Mouse (Mus musculus): Measurements from ENCODE around the gene Rb1. TPM values are rescaled to one million over a fixed set of nuclear protein-coding genes. Genes with fewer than 3 reads are reported as not detected.

Rb1 gene
- polyA plus RNA-seq, 1 experiment from 2014 or later, result 28.6 TPM

- no peak for ATAC-seq (ENCODE audit: insufficient number of reproducible peaks, insufficient read depth, low FRiP score, low read depth)
- peak overlapping the region; percentile 77 for H3K4me3 ChIP-seq (ENCODE audit: low read depth, low read length)
- H3K9me3 ChIP-seq (ENCODE audit: control insufficient read depth, low read depth, low read length), result no peaks in the 10 kb centered on the region
- H3K27ac ChIP-seq (ENCODE audit: low read length), result peak overlapping the region; percentile 99
- no peaks in the 10 kb centered on the region for H3K36me3 ChIP-seq (ENCODE audit: control insufficient read depth, insufficient read depth, low read length)
- peak overlapping the region; percentile 86 for H3K4me2 ChIP-seq (replicated peaks; ENCODE audit: low read depth, low read length)
- H3K27me3 ChIP-seq (ENCODE audit: control insufficient read depth, insufficient read depth, low read length), result no peaks in the 10 kb centered on the region
- 2% methylated on average over 11 of the region's 11 CpGs for WGBS
- peak overlapping the region; percentile 95 for H3K9ac ChIP-seq (replicated peaks; ENCODE audit: low read depth, low read length)
- peaks cover 7% of the 10 kb centered on the region; the same call in 1 of the 2 replicates for H3K4me1 ChIP-seq (ENCODE audit: control insufficient read depth, insufficient read depth, low read length)
Observed at GRCm38 (mm10) chr14:73142421-73142895, 183.2 kb downstream of the Rb1 start.

- Histone ChIP-seq H3K4me3 (ENCODE audit: low read depth, low read length) (0 out of 2 replicates have a peak overlapping the region, but pooled peaks have one; percentile 77), H3K27me3 (ENCODE audit: control insufficient read depth, insufficient read depth, low read length) (no peaks in the 10 kb centered on the region), H3K4me1 (ENCODE audit: control insufficient read depth, insufficient read depth, low read length) (peaks cover 7% of the 10 kb centered on the region; the same call in 1 of the 2 replicates), H3K4me2 (replicated peaks; ENCODE audit: low read depth, low read length) (peak overlapping the region; percentile 86), H3K27ac (ENCODE audit: low read length) (peak overlapping the region; percentile 48; the same call in 1 of the 2 replicates), H3K9ac (replicated peaks; ENCODE audit: low read depth, low read length) (no peak overlapping the region), H3K36me3 (ENCODE audit: control insufficient read depth, insufficient read depth, low read length) (no peaks in the 10 kb centered on the region), H3K9me3 (ENCODE audit: control insufficient read depth, low read depth, low read length) (no peaks in the 10 kb centered on the region)
- 66% methylated on average over 3 of the region's 3 CpGs for WGBS
- ATAC-seq (ENCODE audit: insufficient number of reproducible peaks, insufficient read depth, low FRiP score, low read depth), result no peak
Observed at GRCm38 (mm10) chr14:73141800-73142199, 183.8 kb downstream of the Rb1 start.

GRCm38 (mm10) chr14:73139866-73140265 lies 185.8 kb downstream of the Rb1 start:
- H3K4me3 ChIP-seq (ENCODE audit: low read depth, low read length), result no peak overlapping the region
- no peak overlapping the region for H3K9ac ChIP-seq (replicated peaks; ENCODE audit: low read depth, low read length)
- no peaks in the 10 kb centered on the region for H3K9me3 ChIP-seq (ENCODE audit: control insufficient read depth, low read depth, low read length)
- H3K4me2 ChIP-seq (replicated peaks; ENCODE audit: low read depth, low read length), result no peak overlapping the region
- no peak for ATAC-seq (ENCODE audit: insufficient number of reproducible peaks, insufficient read depth, low FRiP score, low read depth)
- H3K27me3 ChIP-seq (ENCODE audit: control insufficient read depth, insufficient read depth, low read length), result no peaks in the 10 kb centered on the region
- H3K4me1 ChIP-seq (ENCODE audit: control insufficient read depth, insufficient read depth, low read length), result peaks cover 7% of the 10 kb centered on the region; the same call in 1 of the 2 replicates
- 65% methylated on average over 5 of the region's 5 CpGs for WGBS
- no peaks in the 10 kb centered on the region for H3K36me3 ChIP-seq (ENCODE audit: control insufficient read depth, insufficient read depth, low read length)
- no peak overlapping the region for H3K27ac ChIP-seq (ENCODE audit: low read length)

GRCm38 (mm10) chr14:73138483-73138882 lies 187.1 kb downstream of the Rb1 start:
- Histone ChIP-seq H3K9me3 (ENCODE audit: control insufficient read depth, low read depth, low read length) (no peaks in the 10 kb centered on the region), H3K4me2 (replicated peaks; ENCODE audit: low read depth, low read length) (no peak overlapping the region)
- WGBS, result 87% methylated on average over 7 of the region's 7 CpGs

GRCm38 (mm10) chr14:73137234-73137633 lies 188.4 kb downstream of the Rb1 start:
- WGBS, result 70% methylated on average over 5 of the region's 5 CpGs
- ATAC-seq (ENCODE audit: insufficient number of reproducible peaks, insufficient read depth, low FRiP score, low read depth), result no peak

More at GRCm38 (mm10) chr14:73138483-73138882, 187.1 kb downstream of the Rb1 start:
- Histone ChIP-seq H3K27me3 (ENCODE audit: control insufficient read depth, insufficient read depth, low read length) (no peaks in the 10 kb centered on the region), H3K4me3 (ENCODE audit: low read depth, low read length) (no peak overlapping the region), H3K4me1 (ENCODE audit: control insufficient read depth, insufficient read depth, low read length) (no peaks in the 10 kb centered on the region), H3K36me3 (ENCODE audit: control insufficient read depth, insufficient read depth, low read length) (no peaks in the 10 kb centered on the region), H3K9ac (replicated peaks; ENCODE audit: low read depth, low read length) (no peak overlapping the region), H3K27ac (ENCODE audit: low read length) (no peak overlapping the region)
- ATAC-seq (ENCODE audit: insufficient number of reproducible peaks, insufficient read depth, low FRiP score, low read depth), result no peak

More at GRCm38 (mm10) chr14:73137234-73137633, 188.4 kb downstream of the Rb1 start:
- H3K4me1 ChIP-seq (ENCODE audit: control insufficient read depth, insufficient read depth, low read length), result no peaks in the 10 kb centered on the region
- no peak overlapping the region for H3K9ac ChIP-seq (replicated peaks; ENCODE audit: low read depth, low read length)
- H3K9me3 ChIP-seq (ENCODE audit: control insufficient read depth, low read depth, low read length), result no peaks in the 10 kb centered on the region
- no peaks in the 10 kb centered on the region for H3K36me3 ChIP-seq (ENCODE audit: control insufficient read depth, insufficient read depth, low read length)
- no peak overlapping the region for H3K4me2 ChIP-seq (replicated peaks; ENCODE audit: low read depth, low read length)
- H3K27me3 ChIP-seq (ENCODE audit: control insufficient read depth, insufficient read depth, low read length), result no peaks in the 10 kb centered on the region
- no peak overlapping the region for H3K27ac ChIP-seq (ENCODE audit: low read length)
- H3K4me3 ChIP-seq (ENCODE audit: low read depth, low read length), result no peak overlapping the region

MicroRNAs within 50 kb of the gene (microRNA counts, 519-probe panel; counts per million panel counts)
- microRNA mmu-miR-687, result not detected

Small RNAs within 50 kb of the gene (microRNA-seq; reads per million reads assigned to microRNA genes)
- gene Mir687, result not detected

Other genes starting within 250 kb of the Rb1 start
- gene Rcbtb2, start 202.8 kb downstream of the Rb1 start, polyA plus RNA-seq (2014; fragmentation: Nextera tagmentation; extraction: Ambion mirVana), result 95.7 and 106 TPM in 2 replicates
- 15.5 and 16.3 TPM in 2 replicates for gene Lpar6, start 87.9 kb downstream of the Rb1 start, polyA plus RNA-seq (2014; fragmentation: Nextera tagmentation; extraction: Ambion mirVana)
- gene Itm2b, start 59.5 kb upstream of the Rb1 start, polyA plus RNA-seq (2014; fragmentation: Nextera tagmentation; extraction: Ambion mirVana), result 864 and 920 TPM in 2 replicates
- 85.5 and 86.3 TPM in 2 replicates for gene Med4, start 184.2 kb upstream of the Rb1 start, polyA plus RNA-seq (2014; fragmentation: Nextera tagmentation; extraction: Ambion mirVana)
- 110 and 115 TPM in 2 replicates for gene Sucla2, start 199.5 kb upstream of the Rb1 start, polyA plus RNA-seq (2014; fragmentation: Nextera tagmentation; extraction: Ambion mirVana)
- gene Nudt15, start 222.4 kb upstream of the Rb1 start, polyA plus RNA-seq (2014; fragmentation: Nextera tagmentation; extraction: Ambion mirVana), result 5.4 and 6.8 TPM in 2 replicates

Data from stomach, embryonic 14.5 days (tissue).